ENCODE assay signal across 17 mouse cellular contexts in genomic region chr2:13536747-13537146, GRCm38 (mm10). TPM values are rescaled to one million over a fixed set of nuclear protein-coding genes. Genes with fewer than 3 reads are reported as not detected.
DNase-seq lines count a peak whose midpoint lies in the region; ATAC-seq and TF ChIP-seq lines count a peak whose summit lies in the region.
"Had no signal": no experiment of that assay in that cellular context is flagged by ENCODE, and none has a peak within 500 bp of the region (broad histone marks: within the 10 kb centered on the region; RNA-seq: fewer than 3 reads in every experiment).

No protein-coding gene starts in this region.

- DNase-seq in liver (no peak), MEL (ENCODE audit: low read depth, low spot score) (no peak)
- DNase-seq in CD4-positive, CD25-positive, alpha-beta regulatory T cell, adult 2 months (ENCODE audit: low read depth, low spot score): peak; percentile 27
- DNase-seq in liver, postnatal 0 days: no peak
- no peak for DNase-seq in urinary bladder, postnatal 36 days (ENCODE audit: low spot score in 2 of 2)
- DNase-seq in left cerebral cortex, postnatal 10 days (ENCODE audit: extremely low spot score in 1 of 2, low spot score in 2 of 2): no peak
- DNase-seq: cerebellum, postnatal 36 days; gastrocnemius, postnatal 25 days; kidney, adult 11 months; thymus, postnatal 25 days had no signal

- intact Hi-C loops in left cerebral cortex, postnatal 10 days (cut with DNase I): no loop called here

- H3K4me2 ChIP-seq in liver, embryonic 15.5 days: no peak overlapping the region
- no peak overlapping the region for H3K4me2 ChIP-seq in liver, postnatal 0 days (ENCODE audit: low read depth, low read length)
- H3K4me2 ChIP-seq: embryonic facial prominence, embryonic 13.5 days; heart, embryonic 13.5 days; neural tube, embryonic 12.5 days had no signal

- TF ChIP-seq RAD21 in MEL (IDR thresholded peaks at IDR 0.05; ENCODE audit: low read depth, low read length): peak; percentile 7

- 0 out of 2 replicates have a peak, but pooled peaks cover 4% of the 10 kb centered on the region for H3K79me2 ChIP-seq in MEL (ENCODE audit: control insufficient read depth, insufficient read depth, low read length, poor library complexity)

- H3K4me1 ChIP-seq in liver, embryonic 15.5 days (replicated peaks): peaks cover 33% of the 10 kb centered on the region
- H3K4me1 ChIP-seq in MEL (ENCODE audit: control insufficient read depth in 1 of 2, insufficient read depth in 2 of 2, low read length in 2 of 2): peaks cover 17 to 30% of the 10 kb centered on the region in 2 experiments
- H3K4me1 ChIP-seq in liver, postnatal 0 days (ENCODE audit: insufficient read depth): peaks cover 22% of the 10 kb centered on the region
- H3K4me1 ChIP-seq: neural tube, embryonic 12.5 days had no signal

- TF ChIP-seq CTCF in MEL (IDR thresholded peaks at IDR 0.05 in 2 of 3, conservative IDR thresholded peaks at IDR 0.05 in 1 of 3; ENCODE audit: control insufficient read depth in 1 of 3, insufficient read depth in 1 of 3, low read depth in 2 of 3, low read length in 3 of 3, poor library complexity in 1 of 3, severe bottlenecking in 1 of 3): no peak; a peak in 1 of 6 replicates
- TF ChIP-seq CTCF in liver, postnatal 0 days (IDR thresholded peaks at IDR 0.05; ENCODE audit: low read depth): peak; percentile 46

- H3K27ac ChIP-seq in liver, embryonic 15.5 days (replicated peaks): no peak overlapping the region
- H3K27ac ChIP-seq in MEL (ENCODE audit: control insufficient read depth, low read depth, low read length): no peak overlapping the region
- H3K27ac ChIP-seq in liver, postnatal 0 days (ENCODE audit: low read depth): no peak overlapping the region
- H3K27ac ChIP-seq: embryonic facial prominence, embryonic 13.5 days; heart, embryonic 13.5 days; neural tube, embryonic 12.5 days had no signal

- no peaks in the 10 kb centered on the region for H3K9me3 ChIP-seq in liver, embryonic 15.5 days (replicated peaks)
- H3K9me3 ChIP-seq in MEL (replicated peaks; ENCODE audit: insufficient read depth, low read length): no peaks in the 10 kb centered on the region
- H3K9me3 ChIP-seq in liver, postnatal 0 days (ENCODE audit: low read length): no peaks in the 10 kb centered on the region
- H3K9me3 ChIP-seq: embryonic facial prominence, embryonic 13.5 days; heart, embryonic 13.5 days; neural tube, embryonic 12.5 days had no signal

- TF ChIP-seq POLR2A in MEL (IDR thresholded peaks at IDR 0.05; ENCODE audit: control insufficient read depth in 1 of 2, insufficient read depth in 1 of 2, low read depth in 1 of 2, low read length in 2 of 2, poor library complexity in 1 of 2): no peak

- TF ChIP-seq EP300 in MEL (IDR thresholded peaks at IDR 0.05; ENCODE audit: low read depth in 1 of 2, low read length in 2 of 2): no peak
- no peak for TF ChIP-seq EP300 in liver, postnatal 0 days (IDR thresholded peaks at IDR 0.05; ENCODE audit: low read depth)

- peak; percentile 42; the same call in 1 of the 2 replicates for ATAC-seq in liver, embryonic 15.5 days (ENCODE audit: insufficient read depth)
- ATAC-seq in liver, postnatal 0 days: peak; percentile 63
- ATAC-seq: midbrain, embryonic 16.5 days had no signal

- H3K4me3 ChIP-seq in liver, embryonic 15.5 days (replicated peaks): no peak overlapping the region
- no peak overlapping the region for H3K4me3 ChIP-seq in MEL (ENCODE audit: control insufficient read depth in 1 of 2, insufficient read depth in 1 of 2, low read depth in 2 of 2, low read length in 2 of 2)
- no peak overlapping the region for H3K4me3 ChIP-seq in liver, postnatal 0 days (ENCODE audit: low read depth, low read length)
- H3K4me3 ChIP-seq: embryonic facial prominence, embryonic 13.5 days; heart, embryonic 13.5 days; neural tube, embryonic 12.5 days had no signal

- H3K9ac ChIP-seq in liver, embryonic 15.5 days: no peak overlapping the region
- H3K9ac ChIP-seq in MEL (ENCODE audit: control insufficient read depth, low read depth, low read length, poor library complexity, severe bottlenecking): no peak overlapping the region
- H3K9ac ChIP-seq in liver, postnatal 0 days (replicated peaks): no peak overlapping the region
- H3K9ac ChIP-seq: embryonic facial prominence, embryonic 13.5 days; heart, embryonic 13.5 days; neural tube, embryonic 12.5 days had no signal

- H3K27me3 ChIP-seq in liver, embryonic 15.5 days: no peaks in the 10 kb centered on the region
- H3K27me3 ChIP-seq in MEL (ENCODE audit: control insufficient read depth in 1 of 2, insufficient read depth in 2 of 2, low read length in 2 of 2): no peaks in the 10 kb centered on the region
- no peaks in the 10 kb centered on the region for H3K27me3 ChIP-seq in liver, postnatal 0 days (ENCODE audit: insufficient read depth, low read length)
- H3K27me3 ChIP-seq: embryonic facial prominence, embryonic 13.5 days; heart, embryonic 13.5 days; neural tube, embryonic 12.5 days had no signal

- H3K36me3 ChIP-seq in liver, embryonic 15.5 days (replicated peaks): no peaks in the 10 kb centered on the region
- peaks cover 0 to 32% of the 10 kb centered on the region in 2 experiments; a peak in 2 of 4 replicates for H3K36me3 ChIP-seq in MEL (ENCODE audit: control insufficient read depth in 1 of 2, insufficient read depth in 2 of 2, low read length in 2 of 2)
- H3K36me3 ChIP-seq in liver, postnatal 0 days (replicated peaks; ENCODE audit: insufficient read depth, low read length): no peaks in the 10 kb centered on the region
- H3K36me3 ChIP-seq: embryonic facial prominence, embryonic 13.5 days; heart, embryonic 13.5 days; neural tube, embryonic 12.5 days had no signal

TF ChIP-seq in MEL, 35 proteins besides CTCF, POLR2A, EP300 and RAD21:
- TF ChIP-seq SMC3 (IDR thresholded peaks at IDR 0.05; ENCODE audit: low read depth, low read length) (peak; percentile 17; the same call in 1 of the 2 replicates), JUND (IDR thresholded peaks at IDR 0.05; ENCODE audit: low read depth, low read length) (no peak)

RNA-seq across cellular contexts. Expression of gene Trdmt1, which starts 7.7 kb away (rescaled TPM):
- 3.2 and 4.1 TPM in 2 replicates for polyA plus RNA-seq in liver, embryonic 15.5 days (2015; fragmentation: Nextera tagmentation; extraction: Ambion mirVana)
- total RNA-seq in MEL (2012; rRNA removed): 9.2 and 11.6 TPM in 2 replicates
- polyA plus RNA-seq in MEL (2012; ENCODE audit: insufficient read depth in 1 of 2, insufficient read length in 2 of 2, low read depth in 1 of 2, low replicate concordance in 2 of 2, missing spikeins in 1 of 2): 1 to 10 TPM in 1 of 2 experiments, not detected in 1; 8.6 TPM
- 4.1 and 4.4 TPM in 2 replicates for polyA plus RNA-seq in liver, postnatal 0 days (2015; fragmentation: Nextera tagmentation; extraction: Ambion mirVana)
- 1 to 10 TPM; 6.5 to 6.6 TPM for total RNA-seq in left cerebral cortex, postnatal 10 days (2021)

RNA-seq across cellular contexts. Expression of gene Vim, which starts 37.0 kb away (rescaled TPM):
- 84.2 and 91.3 TPM in 2 replicates for polyA plus RNA-seq in liver, embryonic 15.5 days (2015; fragmentation: Nextera tagmentation; extraction: Ambion mirVana)
- total RNA-seq in MEL (2012; rRNA removed): 58.0 and 188 TPM in 2 replicates
- 100 to 1,000 TPM; 257 to 580 TPM for polyA plus RNA-seq in MEL (2012; ENCODE audit: insufficient read depth in 1 of 2, insufficient read length in 2 of 2, low read depth in 1 of 2, low replicate concordance in 2 of 2, missing spikeins in 1 of 2)
- polyA plus RNA-seq in liver, postnatal 0 days (2015; fragmentation: Nextera tagmentation; extraction: Ambion mirVana): 97.4 and 105 TPM in 2 replicates
- 10 to 100 TPM; 85.9 to 87.7 TPM for total RNA-seq in left cerebral cortex, postnatal 10 days (2021)

RNA-seq across cellular contexts. Expression of gene Cubn, which starts 45.1 kb away (rescaled TPM):
- polyA plus RNA-seq in liver, embryonic 15.5 days (2015; fragmentation: Nextera tagmentation; extraction: Ambion mirVana): 0.06 and 0.10 TPM in 2 replicates
- total RNA-seq in MEL (2012; rRNA removed): not detected in 2 replicates
- under 1 TPM in 1 of 2 experiments, not detected in 1; 0.03 TPM for polyA plus RNA-seq in MEL (2012; ENCODE audit: insufficient read depth in 1 of 2, insufficient read length in 2 of 2, low read depth in 1 of 2, low replicate concordance in 2 of 2, missing spikeins in 1 of 2)
- not detected in 2 replicates for polyA plus RNA-seq in liver, postnatal 0 days (2015; fragmentation: Nextera tagmentation; extraction: Ambion mirVana)
- under 1 TPM; 0.43 to 0.45 TPM for total RNA-seq in left cerebral cortex, postnatal 10 days (2021)
- total RNA-seq: hematopoietic stem cell, adult 5-6 weeks; megakaryocyte progenitor cell, adult 5-6 weeks had no signal
